Mouse (Mus musculus) liver, embryonic 14 days (tissue): ENCODE data around the gene Usp16. TPM values are rescaled to one million over a fixed set of nuclear protein-coding genes. Genes with fewer than 3 reads are reported as not detected.

Experiments used
- polyA plus RNA-seq: library from polyadenylated mRNA; depleted of rRNA; stranded (reverse); fragments of >200 nt; gene quantifications from 2 replicates; pipeline ENCODE4 v1.2.3, GENCODE M21; 2012; rRNA removed

The Usp16 gene
- 17.0 and 17.8 TPM in 2 replicates for polyA plus RNA-seq

GRCm38 (mm10) chr16:87454419-87455179 is at the start of gene Usp16:
Usp16 (plus strand) TSS chr16:87454703.

GRCm38 (mm10) chr16:87432033-87432814 is 22.3 kb upstream of the Usp16 start, which contains the start of gene Ltn1:
Ltn1 (minus strand) TSS chr16:87432612.

DNA sequence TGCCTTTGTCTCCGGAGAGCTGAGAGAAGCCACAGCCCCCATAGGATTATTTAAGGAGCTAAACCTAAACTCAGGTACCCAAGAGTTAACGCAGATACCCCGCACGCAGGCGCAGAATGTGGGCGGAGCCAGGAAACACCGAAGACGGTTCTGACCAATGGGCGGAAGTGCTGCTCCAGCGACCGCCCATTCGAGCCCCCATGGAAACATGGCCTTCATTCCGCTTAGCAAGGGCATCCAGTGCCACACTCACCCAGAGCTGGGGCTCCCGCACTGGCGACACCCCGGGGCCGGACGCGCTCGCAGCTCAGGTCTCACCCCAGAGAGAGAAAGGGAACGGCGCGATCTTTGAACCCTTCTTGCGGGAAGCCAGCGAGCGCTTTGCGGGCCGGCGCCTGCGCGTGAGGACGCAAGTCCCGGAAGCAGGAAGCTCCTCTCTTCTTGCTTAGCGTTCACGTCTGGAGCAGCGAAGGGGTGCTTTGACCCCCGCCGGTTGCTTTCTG is 14.3 kb upstream of the Usp16 start, which contains the start of gene Rwdd2b:
TSS of gene Rwdd2b (minus strand) at position 390 of the 503 bp plus-strand sequence.

DNA sequence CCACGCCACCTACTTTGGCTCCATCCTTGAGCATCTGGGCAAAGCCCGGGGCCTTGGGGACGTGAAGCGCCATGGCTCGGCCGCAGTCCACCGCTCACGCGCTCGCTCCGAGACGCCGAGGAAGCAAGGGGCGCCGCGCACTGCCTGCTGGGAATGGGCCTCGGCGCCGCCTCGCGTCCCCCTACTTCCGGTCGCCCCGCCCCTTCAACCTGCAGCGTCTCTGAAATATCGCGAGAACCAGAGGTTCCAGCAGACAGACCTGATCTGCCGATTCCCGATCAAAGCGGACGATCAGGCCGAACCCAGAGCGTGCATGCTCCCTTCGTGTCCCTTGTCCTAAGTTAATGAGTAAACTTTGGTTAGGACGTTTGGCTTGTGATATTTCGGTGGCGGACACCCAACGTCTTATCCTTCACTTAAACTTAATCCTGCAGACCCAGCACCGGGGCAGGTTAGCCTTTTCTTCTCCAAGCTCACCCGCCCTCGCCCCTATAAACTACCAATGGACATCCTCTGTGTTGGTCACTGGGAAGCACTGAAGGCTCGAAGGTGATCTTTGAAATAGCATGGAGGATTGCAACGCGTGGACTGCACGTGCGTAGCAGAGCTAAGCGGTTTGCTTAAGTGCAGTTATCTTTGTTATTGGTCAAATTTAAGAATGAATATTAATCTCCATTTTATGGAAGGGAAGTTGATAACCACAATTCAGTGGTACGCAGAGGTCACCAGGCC is 41.4 kb downstream of the Usp16 start, which contains the start of gene Cct8:
TSS of gene Cct8 (minus strand) at position 158 of the 732 bp plus-strand sequence.

Other genes with a start within 250 kb of the Usp16 start
- 5.1 and 6.1 TPM in 2 replicates for gene N6amt1, start 100.5 kb upstream of the Usp16 start, polyA plus RNA-seq
- 4.5 and 5.5 TPM in 2 replicates for gene Ltn1, start 22.1 kb upstream of the Usp16 start, polyA plus RNA-seq
- gene Rwdd2b, start 14.1 kb upstream of the Usp16 start, polyA plus RNA-seq, result 3.0 and 3.5 TPM in 2 replicates
- 122 and 135 TPM in 2 replicates for gene Cct8, start 41.2 kb downstream of the Usp16 start, polyA plus RNA-seq
- 0.05 and 0.23 TPM in 2 replicates for gene Map3k7cl, start 98.6 kb downstream of the Usp16 start, polyA plus RNA-seq
- 5.6 and 6.8 TPM in 2 replicates for gene Bach1, start 244.2 kb downstream of the Usp16 start, polyA plus RNA-seq